Mouse (Mus musculus) cerebellum, adult 8-10 months (tissue): ENCODE data around the gene Myocos.

ENCODE experiments used
- DNase-seq: peaks from one replicate; pipeline ENCODE4 v3.0.0; 2022

Gene Myocos

DNA sequence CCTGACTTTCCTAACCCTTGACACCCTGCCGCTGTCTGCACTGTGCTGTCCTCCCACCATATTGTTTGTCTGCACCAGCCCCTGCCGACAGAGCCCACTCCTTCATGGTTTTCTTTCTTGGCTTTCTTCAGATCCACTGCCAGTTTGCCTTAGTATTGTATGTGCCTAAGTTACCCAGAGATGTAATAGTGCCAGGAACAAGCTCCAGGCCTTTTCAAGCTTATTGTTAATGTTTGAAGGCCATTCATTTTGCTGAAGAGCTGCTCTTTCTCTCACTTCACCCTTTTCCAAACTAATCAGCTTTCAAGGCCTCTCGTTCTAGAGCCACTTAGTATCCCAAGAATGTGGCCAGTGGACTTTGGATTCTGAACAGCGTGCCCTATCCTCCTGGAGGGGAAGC lies 46.8 kb downstream of the Myocos start:
- no peak for DNase-seq

- DNase-seq: no peak
Observed at GRCm38 (mm10) chr1:162609633-162610250, 48.3 kb downstream of the Myocos start.

GRCm38 (mm10) chr1:162608127-162608526 lies 49.9 kb downstream of the Myocos start:
- no peak for DNase-seq

DNA sequence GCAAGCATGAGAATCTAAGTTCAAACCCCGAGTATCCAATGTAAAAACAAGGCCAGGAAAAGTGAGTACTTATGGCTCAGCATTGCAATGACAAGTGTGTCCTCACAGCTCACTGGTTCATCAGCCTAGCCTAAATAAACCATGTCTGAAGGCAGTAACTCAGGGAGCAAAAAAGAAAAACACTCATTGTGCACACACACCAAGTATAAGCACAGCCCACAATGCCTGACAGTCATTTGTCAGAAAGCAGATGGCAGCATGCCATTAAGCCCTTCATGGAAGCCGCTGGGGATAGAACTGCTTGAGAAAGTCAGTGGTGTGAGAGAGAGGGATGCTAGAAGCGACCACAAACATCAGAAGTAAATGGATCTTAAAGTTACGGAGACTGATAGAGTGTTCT lies 56.7 kb downstream of the Myocos start:
- no peak for DNase-seq

GRCm38 (mm10) chr1:162599617-162600016 lies 58.4 kb downstream of the Myocos start:
- DNase-seq: no peak

GRCm38 (mm10) chr1:162597379-162598102 lies 60.5 kb downstream of the Myocos start:
- no peak for DNase-seq
